Mouse (Mus musculus): ENCODE data around the gene Cacna1s. TPM values are rescaled to one million over a fixed set of nuclear protein-coding genes. Genes with fewer than 3 reads are reported as not detected.

The Cacna1s gene
- polyA plus RNA-seq (2017; shearing (Covaris generic)) = 3.3 TPM

DNA sequence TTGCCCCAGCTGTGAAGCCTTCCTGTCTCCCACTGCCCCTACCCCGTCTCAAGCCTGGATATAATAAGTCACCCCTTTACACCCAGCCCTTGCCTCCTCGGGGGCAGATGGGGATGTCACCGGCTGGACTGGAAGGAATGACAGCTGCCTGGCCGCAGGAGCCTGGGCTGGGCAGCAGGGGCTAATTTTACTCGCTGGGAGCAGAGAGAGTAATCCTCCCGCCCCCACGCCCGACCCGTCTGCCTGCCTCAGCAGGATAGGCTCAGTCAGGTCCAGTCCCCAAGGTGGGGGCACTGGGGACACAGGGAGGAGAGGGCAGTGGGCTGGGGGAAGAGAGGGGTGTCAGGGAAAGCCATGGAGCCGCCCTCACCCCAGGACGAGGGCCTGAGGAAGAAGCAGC lies at the start of gene Cacna1s:
Gene Cacna1s, plus strand, starts transcription at position 204 of the 400 bp plus-strand sequence.

GRCm38 (mm10) chr1:136006292-136006748 lies 46.2 kb upstream of the Cacna1s start, which contains the start of gene Igfn1:
Gene Igfn1 (minus strand): TSS chr1:136006342.

GRCm38 (mm10) chr1:136007211-136008158 lies 45.1 kb upstream of the Cacna1s start, which contains the start of gene Tmem9:
Gene Tmem9 (plus strand): TSS chr1:136008150.

GRCm38 (mm10) chr1:136050312-136051012 lies 2.1 kb upstream of the Cacna1s start, which contains the start of gene Ascl5:
Gene Ascl5 (plus strand): TSS chr1:136050804.

GRCm38 (mm10) chr1:136130951-136131558 lies 78.5 kb downstream of the Cacna1s start, which contains the start of gene Kif21b:
Gene Kif21b (plus strand): TSS chr1:136131389.

Other genes starting within 250 kb of the Cacna1s start
- gene Lad1, start 234.2 kb upstream of the Cacna1s start, polyA plus RNA-seq (2017; shearing (Covaris generic)) = 15.8 TPM
- 1.0 TPM for gene Tnnt2, start 216.4 kb upstream of the Cacna1s start, polyA plus RNA-seq (2017; shearing (Covaris generic))
- gene Pkp1, start 133.5 kb upstream of the Cacna1s start, polyA plus RNA-seq (2017; shearing (Covaris generic)) = not detected
- gene Igfn1, start 46.4 kb upstream of the Cacna1s start, polyA plus RNA-seq (2017; shearing (Covaris generic)) = not detected
- 50.1 TPM for gene Tmem9, start 44.6 kb upstream of the Cacna1s start, polyA plus RNA-seq (2017; shearing (Covaris generic))
- not detected for gene Ascl5, start 1.9 kb upstream of the Cacna1s start, polyA plus RNA-seq (2017; shearing (Covaris generic))
- 40.3 TPM for gene Kif21b, start 78.6 kb downstream of the Cacna1s start, polyA plus RNA-seq (2017; shearing (Covaris generic))
- not detected for gene Mroh3, start 160.1 kb downstream of the Cacna1s start, polyA plus RNA-seq (2017; shearing (Covaris generic))
- not detected for gene Inava, start 181.5 kb downstream of the Cacna1s start, polyA plus RNA-seq (2017; shearing (Covaris generic))
- gene Gpr25, start 208.1 kb downstream of the Cacna1s start, polyA plus RNA-seq (2017; shearing (Covaris generic)) = not detected